Mouse (Mus musculus) urinary bladder, postnatal 10 days (tissue): Measurements from ENCODE around the gene Btbd35f13.
"Not testable (repeated sequence)": the region's sequence is repeated elsewhere in the genome, so short reads cannot be mapped to it uniquely, and the experiment has no call there.

ENCODE experiments used
- DNase-seq: peaks from one replicate; pipeline ENCODE4 v3.0.0; 2022; ENCODE audit warnings: low spot score

Btbd35f13 gene

GRCm38 (mm10) chrX:33656872-33657271, at the start of gene Btbd35f13:
TSS of gene Btbd35f13 (plus strand) at chrX:33657172.
- not testable (repeated sequence) for DNase-seq

- not testable (repeated sequence) for DNase-seq
Observed at GRCm38 (mm10) chrX:33702249-33702648, 45.3 kb downstream of the Btbd35f13 start, which contains the start of gene Btbd35f14. TSS of gene Btbd35f14 (minus strand) at chrX:33702349.
